Mouse (Mus musculus): ENCODE data around the gene Gm10717. TPM values are rescaled to one million over a fixed set of nuclear protein-coding genes. Genes with fewer than 3 reads are reported as not detected.
A peak's percentile ranks its signal among the peaks of the same experiment; 100 is the strongest.
"Not testable (repeated sequence)": the region's sequence is repeated elsewhere in the genome, so short reads cannot be mapped to it uniquely, and the experiment has no call there.

Gene Gm10717
- polyA plus RNA-seq, 1 experiment from 2014 or later: not detected

DNA sequence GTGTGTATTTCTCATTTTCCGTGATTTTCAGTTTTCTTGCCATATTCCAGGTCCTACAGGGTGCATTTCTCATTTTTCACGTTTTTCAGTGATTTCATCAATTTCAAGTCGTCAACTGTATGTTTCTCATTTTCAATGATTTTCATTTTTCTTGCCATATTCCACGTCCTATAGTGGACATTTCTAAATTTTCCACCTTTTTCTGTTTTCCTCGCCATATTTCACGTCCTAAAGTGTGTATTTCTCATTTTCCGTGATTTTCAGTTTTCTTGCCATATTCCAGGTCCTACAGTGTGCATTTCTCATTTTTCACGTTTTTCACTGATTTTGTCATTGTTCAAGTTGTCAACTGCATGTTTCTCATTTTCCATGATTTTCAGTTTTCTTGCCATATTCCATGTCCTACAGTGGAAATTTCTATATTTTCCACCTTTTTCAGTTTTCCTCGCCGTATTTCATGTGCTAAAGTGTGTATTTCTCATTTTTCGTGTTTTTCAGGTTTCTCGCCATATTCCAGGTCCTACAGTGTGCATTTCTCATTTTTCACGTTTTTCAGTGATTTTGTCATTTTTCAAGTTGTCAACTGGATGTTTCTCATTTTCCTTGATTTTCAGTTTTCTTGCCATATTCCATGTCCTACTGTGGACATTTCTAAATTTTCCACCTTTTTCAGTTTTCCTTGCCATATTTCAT, 2.8 kb upstream of the Gm10717 start:
- H3K4me3 ChIP-seq (ENCODE audit: low read depth, low read length); H3K4me1 ChIP-seq (replicated peaks; ENCODE audit: control insufficient read depth, insufficient read depth, low read length); H3K27ac ChIP-seq (ENCODE audit: low read depth, low read length); H3K36me3 ChIP-seq (ENCODE audit: control insufficient read depth, insufficient read depth, low read length); DNase-seq (ENCODE audit: low spot score); H3K9ac ChIP-seq (ENCODE audit: low read depth, low read length); ATAC-seq (replicated peaks; ENCODE audit: low FRiP score); H3K27me3 ChIP-seq (replicated peaks; ENCODE audit: control insufficient read depth, insufficient read depth, low read length); H3K4me2 ChIP-seq; H3K9me3 ChIP-seq (ENCODE audit: control insufficient read depth, low read length): not testable (repeated sequence)
- 63% methylated on average over 9 of the region's 13 CpGs for WGBS

DNA sequence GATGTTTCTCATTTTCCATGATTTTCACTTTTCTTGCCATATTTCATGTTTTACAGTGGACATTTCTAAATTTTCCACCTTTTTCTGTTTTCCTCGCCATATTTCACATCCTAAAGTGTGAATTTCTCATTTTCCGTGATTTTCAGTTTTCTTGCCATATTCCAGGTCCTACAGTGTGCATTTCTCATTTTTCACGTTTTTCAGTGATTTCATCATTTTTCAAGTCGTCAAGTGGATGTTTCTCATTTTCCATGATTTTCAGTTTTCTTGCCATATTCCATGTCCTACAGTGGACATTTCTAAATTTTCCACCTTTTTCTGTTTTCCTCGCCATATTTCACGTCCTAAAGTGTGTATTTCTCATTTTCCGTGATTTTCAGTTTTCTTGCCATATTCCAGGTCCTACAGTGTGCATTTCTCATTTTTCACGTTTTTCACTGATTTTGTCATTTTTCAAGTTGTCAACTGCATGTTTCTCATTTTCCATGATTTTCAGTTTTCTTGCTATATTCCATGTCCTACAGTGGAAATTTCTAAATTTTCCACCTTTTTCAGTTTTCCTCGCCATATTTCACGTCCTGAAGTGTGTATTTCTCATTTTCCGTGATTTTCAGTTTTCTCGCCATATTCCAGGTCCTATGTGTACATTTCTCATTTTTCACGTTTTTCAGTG, 1.8 kb upstream of the Gm10717 start, which contains the start of gene Gm10718:
Gene Gm10718 (plus strand): TSS at position 236 of the 673 bp plus-strand sequence.
- not testable (repeated sequence) for ATAC-seq (replicated peaks; ENCODE audit: low FRiP score)
- WGBS: 69% methylated on average over 9 of the region's 13 CpGs

DNA sequence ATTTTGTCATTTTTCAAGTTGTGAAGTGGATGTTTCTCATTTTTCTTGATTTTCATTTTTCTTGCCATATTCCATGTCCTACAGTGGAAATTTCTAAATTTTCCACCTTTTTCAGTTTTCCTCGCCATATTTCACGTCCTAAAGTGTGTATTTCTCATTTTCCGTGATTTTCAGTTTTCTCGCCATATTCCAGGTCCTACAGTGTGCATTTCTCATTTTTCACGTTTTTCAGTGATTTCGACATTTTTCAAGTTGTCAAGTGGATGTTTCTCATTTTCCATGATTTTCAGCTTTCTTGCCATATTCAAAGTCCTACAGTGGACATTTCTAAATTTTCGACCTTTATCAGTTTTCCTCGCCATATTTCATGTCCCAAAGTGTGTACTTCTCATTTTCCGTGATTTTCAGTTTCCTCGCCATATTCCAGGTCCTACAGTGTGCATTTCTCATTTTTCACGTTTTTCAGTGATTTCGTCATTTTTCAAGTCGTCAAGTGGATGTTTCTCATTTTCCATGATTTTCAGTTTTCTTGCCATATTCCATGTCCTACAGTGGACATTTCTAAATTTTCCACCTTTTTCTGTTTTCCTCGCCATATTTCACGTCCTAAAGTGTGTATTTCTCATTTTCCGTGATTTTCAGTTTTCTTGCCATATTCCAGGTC, 1.1 kb upstream of the Gm10717 start:
- H3K36me3 ChIP-seq (ENCODE audit: control insufficient read depth, insufficient read depth, low read length); H3K9me3 ChIP-seq (ENCODE audit: control insufficient read depth, low read length); H3K27ac ChIP-seq (ENCODE audit: low read depth, low read length); DNase-seq (ENCODE audit: low spot score); H3K4me2 ChIP-seq; H3K4me1 ChIP-seq (replicated peaks; ENCODE audit: control insufficient read depth, insufficient read depth, low read length); ATAC-seq (replicated peaks; ENCODE audit: low FRiP score); H3K9ac ChIP-seq (ENCODE audit: low read depth, low read length); H3K4me3 ChIP-seq (ENCODE audit: low read depth, low read length); H3K27me3 ChIP-seq (replicated peaks; ENCODE audit: control insufficient read depth, insufficient read depth, low read length): not testable (repeated sequence)
- 59% methylated on average over 15 of the region's 16 CpGs for WGBS

More for the DNA sequence above, 1.8 kb upstream of the Gm10717 start, which contains the start of gene Gm10718:
- not testable (repeated sequence) for H3K4me3 ChIP-seq (ENCODE audit: low read depth, low read length); H3K9ac ChIP-seq (ENCODE audit: low read depth, low read length); H3K27ac ChIP-seq (ENCODE audit: low read depth, low read length); H3K4me1 ChIP-seq (replicated peaks; ENCODE audit: control insufficient read depth, insufficient read depth, low read length); H3K9me3 ChIP-seq (ENCODE audit: control insufficient read depth, low read length); H3K36me3 ChIP-seq (ENCODE audit: control insufficient read depth, insufficient read depth, low read length); H3K27me3 ChIP-seq (replicated peaks; ENCODE audit: control insufficient read depth, insufficient read depth, low read length); DNase-seq (ENCODE audit: low spot score); H3K4me2 ChIP-seq

GRCm38 (mm10) chr9:3025653-3026052, 436 bp downstream of the Gm10717 start:
- not testable (repeated sequence) for H3K9me3 ChIP-seq (ENCODE audit: control insufficient read depth, low read length); H3K9ac ChIP-seq (ENCODE audit: low read depth, low read length); H3K4me2 ChIP-seq; H3K4me3 ChIP-seq (ENCODE audit: low read depth, low read length); H3K4me1 ChIP-seq (replicated peaks; ENCODE audit: control insufficient read depth, insufficient read depth, low read length); H3K27ac ChIP-seq (ENCODE audit: low read depth, low read length); H3K27me3 ChIP-seq (replicated peaks; ENCODE audit: control insufficient read depth, insufficient read depth, low read length); H3K36me3 ChIP-seq (ENCODE audit: control insufficient read depth, insufficient read depth, low read length); ATAC-seq (replicated peaks; ENCODE audit: low FRiP score); DNase-seq (ENCODE audit: low spot score)
- WGBS: 56% methylated on average over 4 of the region's 6 CpGs

DNA sequence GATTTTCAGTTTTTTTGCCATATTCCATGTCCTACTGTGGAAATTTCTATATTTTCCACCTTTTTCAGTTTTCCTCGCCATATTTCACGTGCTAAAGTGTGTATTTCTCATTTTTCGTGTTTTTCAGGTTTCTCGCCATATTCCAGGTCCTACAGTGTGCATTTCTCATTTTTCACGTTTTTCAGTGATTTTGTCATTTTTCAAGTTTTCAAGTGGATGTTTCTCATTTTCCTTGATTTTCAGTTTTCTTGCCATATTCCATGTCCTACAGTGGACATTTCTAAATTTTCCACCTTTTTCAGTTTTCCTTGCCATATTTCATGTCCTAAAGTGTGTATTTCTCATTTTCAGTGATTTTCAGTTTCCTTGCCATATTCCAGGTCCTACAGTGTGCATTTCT, 919 bp downstream of the Gm10717 start:
- H3K27me3 ChIP-seq (replicated peaks; ENCODE audit: control insufficient read depth, insufficient read depth, low read length); DNase-seq (ENCODE audit: low spot score); H3K9me3 ChIP-seq (ENCODE audit: control insufficient read depth, low read length); ATAC-seq (replicated peaks; ENCODE audit: low FRiP score); H3K9ac ChIP-seq (ENCODE audit: low read depth, low read length); H3K4me1 ChIP-seq (replicated peaks; ENCODE audit: control insufficient read depth, insufficient read depth, low read length); H3K4me2 ChIP-seq; H3K4me3 ChIP-seq (ENCODE audit: low read depth, low read length); H3K36me3 ChIP-seq (ENCODE audit: control insufficient read depth, insufficient read depth, low read length); H3K27ac ChIP-seq (ENCODE audit: low read depth, low read length): not testable (repeated sequence)
- 77% methylated on average over 5 of the region's 5 CpGs for WGBS

DNA sequence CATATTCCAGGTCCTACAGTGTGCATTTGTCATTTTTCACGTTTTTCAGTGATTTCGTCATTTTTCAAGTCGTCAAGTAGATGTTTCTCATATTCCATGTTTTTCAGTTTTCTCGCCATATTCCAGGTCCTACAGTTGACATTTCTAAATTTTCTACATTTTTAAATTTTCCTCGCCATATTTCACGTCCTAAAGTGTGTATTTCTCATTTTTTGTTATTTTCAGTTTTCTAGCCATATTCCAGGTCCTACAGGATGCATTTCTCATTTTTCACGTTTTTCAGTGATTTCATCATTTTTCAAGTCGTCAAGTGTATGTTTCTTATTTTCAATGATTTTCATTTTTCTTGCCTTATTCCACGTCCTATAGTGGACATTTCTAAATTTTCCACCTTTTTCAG, 1.5 kb downstream of the Gm10717 start:
- H3K27me3 ChIP-seq (replicated peaks; ENCODE audit: control insufficient read depth, insufficient read depth, low read length); ATAC-seq (replicated peaks; ENCODE audit: low FRiP score); H3K9ac ChIP-seq (ENCODE audit: low read depth, low read length); H3K4me2 ChIP-seq; DNase-seq (ENCODE audit: low spot score); H3K4me3 ChIP-seq (ENCODE audit: low read depth, low read length); H3K9me3 ChIP-seq (ENCODE audit: control insufficient read depth, low read length); H3K4me1 ChIP-seq (replicated peaks; ENCODE audit: control insufficient read depth, insufficient read depth, low read length); H3K27ac ChIP-seq (ENCODE audit: low read depth, low read length); H3K36me3 ChIP-seq (ENCODE audit: control insufficient read depth, insufficient read depth, low read length): not testable (repeated sequence)
- 67% methylated on average over 9 of the region's 9 CpGs for WGBS

DNA sequence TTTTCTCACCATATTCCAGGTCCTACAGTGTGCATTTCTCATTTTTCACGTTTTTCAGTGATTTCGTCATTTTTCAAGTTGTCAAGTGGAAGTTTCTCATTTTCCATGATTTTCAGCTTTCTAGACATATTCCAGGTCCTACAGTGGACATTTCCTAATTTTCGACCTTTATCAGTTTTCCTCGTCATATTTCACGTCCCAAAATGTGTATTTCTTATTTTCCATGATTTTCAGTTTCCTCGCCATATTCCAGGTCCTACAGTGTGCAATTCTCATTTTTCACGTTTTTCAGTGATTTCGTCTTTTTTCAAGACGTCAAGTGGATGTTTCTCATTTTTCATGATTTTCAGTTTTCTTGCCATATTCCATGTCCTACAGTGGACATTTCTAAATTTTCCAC, 2.0 kb downstream of the Gm10717 start:
- not testable (repeated sequence) for H3K4me1 ChIP-seq (replicated peaks; ENCODE audit: control insufficient read depth, insufficient read depth, low read length); ATAC-seq (replicated peaks; ENCODE audit: low FRiP score); H3K27ac ChIP-seq (ENCODE audit: low read depth, low read length); H3K4me3 ChIP-seq (ENCODE audit: low read depth, low read length); H3K9ac ChIP-seq (ENCODE audit: low read depth, low read length); H3K27me3 ChIP-seq (replicated peaks; ENCODE audit: control insufficient read depth, insufficient read depth, low read length); H3K9me3 ChIP-seq (ENCODE audit: control insufficient read depth, low read length); H3K4me2 ChIP-seq; H3K36me3 ChIP-seq (ENCODE audit: control insufficient read depth, insufficient read depth, low read length)
- DNase-seq (ENCODE audit: low spot score): peak; percentile 32
- WGBS: 69% methylated on average over 9 of the region's 9 CpGs

DNA sequence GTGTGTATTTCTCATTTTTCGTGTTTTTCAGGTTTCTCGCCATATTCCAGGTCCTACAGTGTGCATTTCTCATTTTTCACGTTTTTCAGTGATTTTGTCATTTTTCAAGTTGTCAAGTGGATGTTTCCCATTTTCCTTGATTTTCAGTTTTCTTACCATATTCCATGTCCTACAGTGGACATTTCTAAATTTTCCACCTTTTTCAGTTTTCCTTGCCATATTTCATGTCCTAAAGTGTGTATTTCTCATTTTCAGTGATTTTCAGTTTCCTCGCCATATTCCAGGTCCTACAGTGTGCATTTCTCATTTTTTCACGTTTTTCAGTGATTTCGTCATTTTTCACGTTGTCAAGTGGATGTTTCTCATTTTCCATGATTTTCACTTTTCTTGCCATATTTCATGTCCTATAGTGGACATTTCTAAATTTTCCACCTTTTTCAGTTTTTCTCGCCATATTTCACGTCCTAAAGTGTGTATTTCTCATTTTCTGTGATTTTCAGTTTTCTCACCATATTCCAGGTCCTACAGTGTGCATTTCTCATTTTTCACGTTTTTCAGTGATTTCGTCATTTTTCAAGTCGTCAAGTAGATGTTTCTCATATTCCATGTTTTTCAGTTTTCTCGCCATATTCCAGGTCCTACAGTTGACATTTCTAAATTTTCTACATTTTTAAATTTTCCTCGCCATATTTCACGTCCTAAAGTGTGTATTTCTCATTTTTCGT, 4.2 kb downstream of the Gm10717 start:
- H3K4me3 ChIP-seq (ENCODE audit: low read depth, low read length); H3K4me1 ChIP-seq (replicated peaks; ENCODE audit: control insufficient read depth, insufficient read depth, low read length); H3K9me3 ChIP-seq (ENCODE audit: control insufficient read depth, low read length); ATAC-seq (replicated peaks; ENCODE audit: low FRiP score); H3K4me2 ChIP-seq; DNase-seq (ENCODE audit: low spot score); H3K27me3 ChIP-seq (replicated peaks; ENCODE audit: control insufficient read depth, insufficient read depth, low read length); H3K9ac ChIP-seq (ENCODE audit: low read depth, low read length); H3K27ac ChIP-seq (ENCODE audit: low read depth, low read length); H3K36me3 ChIP-seq (ENCODE audit: control insufficient read depth, insufficient read depth, low read length): not testable (repeated sequence)
- 60% methylated on average over 12 of the region's 16 CpGs for WGBS

Data from liver, embryonic 11.5 days (tissue).